Mouse (Mus musculus) adrenal gland, adult (tissue): ENCODE results near the gene Loxl1.
A peak's percentile ranks its signal among the peaks of the same experiment; 100 is the strongest.

Source experiments
- DNase-seq, 2 experiments: peaks; one replicate each; pipeline ENCODE4 v3.0.0; 2022 to 2023; ENCODE audit warnings: low spot score in 1 of 2; ENCODE audit not compliant: inconsistent age in 2 of 2

The Loxl1 gene

DNA sequence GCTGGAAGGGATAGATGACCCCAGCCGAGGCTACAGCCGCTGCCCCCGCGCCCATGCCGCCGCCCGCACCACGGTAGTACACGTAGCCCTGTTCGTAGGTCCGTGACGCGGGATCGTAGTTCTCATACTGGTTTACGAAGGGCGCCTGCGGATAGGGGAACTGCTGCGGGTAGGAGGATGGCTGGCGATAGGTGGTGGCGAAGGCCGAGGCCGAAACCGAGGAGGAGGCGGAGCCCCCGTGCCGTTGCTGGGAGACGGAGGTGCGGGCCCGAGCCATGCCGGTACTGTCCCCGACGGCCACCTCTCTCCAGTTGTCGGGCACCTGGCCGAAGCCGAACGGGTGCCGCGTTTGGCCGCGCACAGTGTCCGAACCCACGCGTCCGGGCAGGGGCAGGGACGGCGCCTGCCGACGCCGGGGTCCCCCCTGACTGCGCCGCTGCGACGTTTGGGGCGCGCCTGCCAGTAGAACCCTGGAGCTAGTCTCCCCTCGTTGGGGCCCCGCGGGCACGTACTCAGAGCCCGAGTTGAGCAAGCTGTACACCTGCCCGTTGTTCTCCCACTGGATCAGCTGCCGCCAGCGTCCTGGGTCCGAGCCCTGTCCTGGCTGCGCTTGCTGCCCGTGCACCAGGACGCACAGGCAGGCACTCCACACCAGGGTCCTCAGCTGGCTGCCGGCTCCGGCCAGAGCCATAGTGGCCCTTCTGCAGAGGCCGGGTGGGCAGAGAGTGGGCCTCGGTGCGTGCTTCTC, 616 bp downstream of the Loxl1 start:
- peak; percentile 56 to 78 for DNase-seq

DNA sequence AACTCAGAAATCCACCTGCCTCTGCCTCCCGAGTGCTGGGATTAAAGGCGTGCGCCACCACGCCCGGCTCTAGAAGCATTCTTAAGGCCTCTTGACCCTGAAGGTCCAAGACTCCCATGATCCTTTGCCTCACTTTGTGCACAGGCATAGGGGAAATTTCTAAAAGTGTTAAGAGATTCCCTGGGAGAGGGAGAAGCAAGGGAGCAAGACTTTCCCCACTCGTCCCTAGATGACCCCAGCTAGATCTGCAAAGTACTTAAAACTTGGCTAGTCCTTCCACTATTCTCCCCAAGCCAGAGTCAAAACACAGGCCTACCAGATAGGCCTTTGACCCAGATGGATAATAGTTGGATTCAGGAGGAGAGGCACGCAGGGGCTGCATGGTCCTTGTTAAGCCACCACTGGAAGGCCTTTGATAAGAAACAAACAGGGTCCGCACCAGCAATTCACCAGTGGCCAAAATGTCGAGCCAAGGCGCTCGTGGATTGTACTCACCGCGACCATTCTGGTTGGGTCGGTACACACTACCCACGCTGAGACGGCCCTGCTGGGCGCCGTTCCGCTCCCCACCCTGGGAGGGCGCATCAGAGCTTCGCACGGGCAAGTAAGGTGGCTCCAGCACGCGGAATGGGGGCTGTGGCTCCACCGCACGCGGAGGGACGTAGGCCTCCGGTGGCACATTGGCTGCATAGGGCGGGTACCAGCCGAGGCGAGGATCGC, 1.6 kb downstream of the Loxl1 start:
- DNase-seq, result peak in 1 of 2 experiments; percentile 54

DNA sequence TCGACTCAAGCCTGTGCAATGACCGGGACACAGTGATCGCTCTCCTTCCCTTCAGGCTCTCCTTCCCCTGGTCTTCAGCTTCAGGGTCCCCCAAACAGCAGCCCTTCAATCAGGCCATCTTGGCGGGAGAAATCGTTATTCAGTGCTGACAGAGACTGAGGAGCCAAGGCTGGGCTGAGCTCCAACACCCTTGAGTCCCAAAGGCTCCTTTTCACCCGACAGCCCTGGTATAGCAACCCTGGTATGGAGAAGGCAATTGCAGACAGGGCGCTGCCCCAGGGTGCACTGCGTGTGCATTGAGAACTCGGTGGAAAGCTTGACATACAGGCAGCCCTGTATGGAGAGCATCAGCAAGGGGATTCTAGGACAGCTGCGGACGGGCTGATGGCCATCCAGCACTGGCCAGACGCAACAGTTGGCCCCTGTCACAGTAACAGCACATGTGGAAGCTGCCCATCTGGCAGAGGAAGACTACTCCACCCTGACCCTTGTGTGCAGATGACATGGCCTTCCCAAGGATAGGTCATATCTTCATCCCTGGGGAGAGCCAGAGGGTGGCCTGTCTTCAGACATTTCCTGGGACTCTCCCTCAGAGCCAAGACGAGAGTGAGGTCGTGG, 2.8 kb downstream of the Loxl1 start:
- peak in 1 of 2 experiments; percentile 52 for DNase-seq

DNA sequence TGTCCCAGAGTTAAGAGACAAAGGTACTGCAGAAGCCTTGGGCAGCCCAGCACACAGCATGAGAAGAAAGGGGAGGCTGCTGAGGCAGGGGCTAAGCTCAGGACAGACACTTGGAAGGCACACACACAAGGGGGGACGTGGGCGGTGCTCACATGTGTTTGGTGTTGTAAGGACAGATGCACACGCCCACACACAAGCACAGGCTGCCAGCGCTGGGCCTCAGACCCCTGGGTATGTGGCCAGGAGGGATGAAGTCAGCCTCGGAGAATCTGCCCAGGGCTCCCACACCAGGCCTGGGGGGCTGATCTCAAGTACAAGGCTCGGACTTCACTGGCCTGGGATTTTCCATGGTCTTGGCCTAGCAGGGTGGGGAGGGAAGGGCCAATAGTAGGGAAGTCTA, 4.6 kb downstream of the Loxl1 start:
- no peak for DNase-seq

GRCm38 (mm10) chr9:58305686-58306085, 7.3 kb downstream of the Loxl1 start:
- DNase-seq, result peak in 1 of 2 experiments; percentile 45

DNA sequence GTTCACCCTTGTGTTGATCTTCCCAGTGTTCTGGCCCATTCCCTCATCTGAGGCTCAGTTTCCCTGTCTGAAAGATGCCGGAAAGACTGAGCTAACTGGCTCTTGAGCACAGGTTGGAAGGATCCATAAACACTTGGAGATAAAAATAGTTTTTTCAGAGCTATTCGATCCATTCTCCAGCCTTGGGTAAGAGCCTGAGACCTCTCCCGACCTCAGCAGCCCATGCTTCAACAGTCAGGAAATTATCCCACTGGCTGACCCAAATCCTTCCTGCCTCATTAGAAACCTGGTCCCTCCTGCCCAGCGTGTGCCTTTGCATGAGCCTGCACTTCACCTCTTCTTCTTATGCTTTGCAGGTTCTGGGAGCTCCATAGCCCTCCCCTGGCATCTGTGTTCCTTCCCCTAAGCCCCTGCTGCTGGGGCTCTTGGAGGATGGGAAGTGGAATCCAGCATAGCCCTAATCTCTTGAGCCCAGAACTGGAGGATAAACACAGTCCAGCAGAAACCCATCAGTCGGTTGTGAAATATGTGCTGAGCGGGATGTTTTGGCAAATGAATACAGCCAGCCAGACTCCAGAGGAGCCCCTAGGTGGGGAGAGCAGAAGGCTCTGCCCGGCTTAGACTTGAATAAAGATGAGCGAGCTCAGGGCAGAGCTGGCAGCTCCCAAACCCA, 9.3 kb downstream of the Loxl1 start:
- DNase-seq, result no peak

DNA sequence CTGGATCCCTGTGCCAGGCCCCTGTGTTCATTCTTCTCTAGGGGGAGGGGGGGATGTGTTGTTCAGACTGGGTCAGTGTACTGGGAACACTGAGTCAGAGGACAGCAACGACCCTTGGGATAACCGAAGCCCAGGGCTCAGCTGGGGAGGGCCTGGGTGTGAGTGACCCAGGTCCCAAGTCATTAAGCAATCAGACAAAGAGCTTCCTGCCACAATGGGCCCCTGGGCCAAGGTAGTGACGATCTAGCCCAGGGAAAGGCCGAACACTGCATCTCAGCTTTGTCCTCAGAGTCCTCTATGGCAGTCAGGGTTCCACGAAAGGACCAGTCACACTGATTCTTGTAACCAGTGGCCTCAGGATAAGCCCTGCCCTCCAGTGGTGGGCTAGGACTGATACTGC, 9.9 kb downstream of the Loxl1 start:
- DNase-seq, result no peak

GRCm38 (mm10) chr9:58299356-58299799, 13.6 kb downstream of the Loxl1 start:
- DNase-seq, result no peak

DNA sequence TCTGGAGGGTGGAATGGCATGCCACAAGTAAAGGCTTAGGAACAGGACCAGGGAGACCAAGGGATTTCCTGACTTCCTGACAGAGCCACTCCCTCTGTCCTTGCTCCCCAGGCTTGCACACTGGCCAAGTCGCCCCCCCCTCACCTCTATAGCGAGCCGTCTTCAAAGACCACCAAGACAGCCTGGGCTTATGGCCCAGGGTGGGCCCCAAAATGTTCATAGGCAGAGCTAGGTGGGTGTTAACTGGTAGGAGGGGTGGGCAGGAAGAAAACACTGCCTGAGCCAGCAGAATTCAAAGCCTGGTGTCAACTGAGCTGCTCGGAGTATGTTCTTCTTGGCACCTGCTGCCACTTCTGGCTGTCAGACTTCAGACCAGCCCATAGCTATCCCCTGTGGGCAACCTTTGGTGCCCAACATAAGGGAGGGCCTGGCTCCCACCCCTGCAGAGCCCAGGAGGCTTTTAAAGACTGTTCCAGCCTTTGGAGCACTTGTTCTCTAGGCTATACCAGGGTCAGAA, 15.0 kb downstream of the Loxl1 start:
- DNase-seq, result no peak

GRCm38 (mm10) chr9:58297065-58297464, 15.9 kb downstream of the Loxl1 start:
- no peak for DNase-seq

DNA sequence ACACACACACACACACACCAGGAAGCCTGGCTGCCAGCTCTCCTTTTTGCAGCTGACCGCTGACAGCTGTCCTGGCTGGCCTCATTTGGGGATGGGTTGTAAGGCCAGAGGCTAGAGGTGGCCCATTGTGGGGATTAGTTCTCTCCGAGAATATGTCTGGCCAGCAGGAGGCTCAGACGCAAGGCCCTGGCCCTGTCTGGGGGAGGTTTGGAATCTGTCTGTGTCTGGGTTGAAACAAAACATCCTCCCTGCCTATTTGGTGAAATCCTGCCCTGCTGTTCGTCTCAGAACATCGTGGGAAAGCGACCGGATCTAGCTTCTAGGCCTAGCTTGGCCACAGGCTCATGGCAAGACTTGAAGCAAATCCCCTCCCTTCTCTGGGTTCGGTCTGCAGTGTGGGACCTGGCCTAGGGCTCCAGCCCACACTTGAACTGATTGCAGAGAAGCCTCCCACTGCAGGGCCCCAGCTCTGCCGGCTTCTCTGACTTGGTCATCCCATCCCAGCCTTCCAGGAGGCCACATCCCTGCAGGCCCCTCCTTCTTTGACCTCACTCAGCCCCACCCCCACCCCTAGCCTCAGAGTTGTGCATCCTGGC, 17.1 kb downstream of the Loxl1 start:
- DNase-seq, result no peak

DNA sequence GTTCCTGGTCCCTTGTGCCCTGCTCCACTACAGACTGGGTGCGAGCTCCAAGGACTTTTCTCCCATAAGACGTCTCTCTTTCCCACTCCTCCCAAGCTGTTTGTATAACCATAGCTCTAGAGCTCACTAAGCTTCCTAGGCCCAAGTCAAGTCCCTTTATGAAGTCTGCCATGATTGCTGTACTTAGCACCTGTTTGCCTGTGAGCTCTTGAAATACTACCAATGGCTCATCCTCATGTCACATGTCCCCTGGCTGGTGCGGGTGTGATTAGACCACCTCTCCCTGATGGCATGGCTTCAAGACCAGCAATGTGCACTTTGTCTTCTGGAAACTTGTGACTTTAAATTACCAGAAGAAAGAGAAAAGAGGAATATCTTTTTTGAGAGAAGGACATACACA, 17.6 kb downstream of the Loxl1 start:
- DNase-seq, result no peak

- DNase-seq, result no peak
Measured at GRCm38 (mm10) chr9:58294527-58294926, 18.5 kb downstream of the Loxl1 start.

DNA sequence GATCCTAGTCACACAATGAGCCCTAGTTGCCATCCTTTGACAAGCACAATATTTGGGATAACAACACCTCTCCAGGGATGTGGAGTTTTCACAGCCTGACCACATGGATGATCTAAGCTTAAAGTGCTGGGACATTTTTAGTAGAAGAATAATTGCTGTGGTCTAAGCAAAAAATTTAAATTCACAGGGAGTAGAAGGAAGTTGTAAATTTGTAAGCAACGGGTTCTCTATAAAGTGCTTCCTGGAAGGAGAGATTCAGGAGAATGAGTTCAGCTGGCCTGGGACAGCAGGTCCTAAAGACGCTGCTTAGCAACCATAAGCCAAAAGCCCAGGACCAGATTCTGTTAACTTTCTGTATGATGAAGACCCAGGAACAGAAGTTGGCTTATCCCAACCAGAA, 23.1 kb downstream of the Loxl1 start:
- DNase-seq, result no peak

DNA sequence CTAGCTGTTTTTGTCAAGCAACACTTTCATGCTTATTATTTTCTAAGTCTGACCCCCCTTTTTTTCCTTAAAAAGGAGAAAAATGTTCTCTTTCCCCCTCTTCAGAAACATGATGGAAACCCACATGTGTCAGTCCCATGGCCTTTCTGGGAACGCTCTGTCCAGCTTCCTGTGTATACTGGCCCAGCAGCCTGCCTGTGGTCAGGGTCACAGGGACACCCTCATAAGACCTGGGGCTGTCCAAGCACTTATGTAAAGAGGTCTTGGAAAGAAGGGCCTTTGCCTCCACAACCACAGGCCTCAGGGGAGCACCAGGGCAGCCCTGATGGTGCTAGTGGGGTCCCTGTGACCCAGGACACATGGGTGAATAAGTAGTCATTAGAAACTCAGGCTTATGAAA, 23.9 kb downstream of the Loxl1 start:
- peak in 1 of 2 experiments; percentile 29 for DNase-seq

DNA sequence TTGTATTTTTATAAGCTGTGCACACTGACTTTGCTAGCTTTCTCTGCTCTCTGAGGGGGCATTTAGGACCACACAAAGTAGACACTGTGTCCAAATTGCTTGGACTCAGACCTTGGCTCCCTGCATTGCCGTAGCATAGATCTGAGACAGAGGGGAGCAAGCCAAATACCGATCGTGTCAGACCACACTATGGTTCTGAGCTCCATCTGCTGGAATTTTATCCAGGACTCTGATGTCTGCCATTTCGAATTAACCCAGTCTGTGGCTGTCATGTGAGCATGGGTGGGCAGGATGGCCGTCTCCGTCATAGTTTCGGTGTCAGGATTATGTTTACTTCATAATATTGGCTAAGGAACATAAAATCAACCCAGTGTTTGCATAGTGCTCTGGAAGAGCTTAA, 29.6 kb downstream of the Loxl1 start:
- no peak for DNase-seq

GRCm38 (mm10) chr9:58281597-58281996, 31.4 kb downstream of the Loxl1 start:
- DNase-seq, result peak; percentile 30 to 75

DNA sequence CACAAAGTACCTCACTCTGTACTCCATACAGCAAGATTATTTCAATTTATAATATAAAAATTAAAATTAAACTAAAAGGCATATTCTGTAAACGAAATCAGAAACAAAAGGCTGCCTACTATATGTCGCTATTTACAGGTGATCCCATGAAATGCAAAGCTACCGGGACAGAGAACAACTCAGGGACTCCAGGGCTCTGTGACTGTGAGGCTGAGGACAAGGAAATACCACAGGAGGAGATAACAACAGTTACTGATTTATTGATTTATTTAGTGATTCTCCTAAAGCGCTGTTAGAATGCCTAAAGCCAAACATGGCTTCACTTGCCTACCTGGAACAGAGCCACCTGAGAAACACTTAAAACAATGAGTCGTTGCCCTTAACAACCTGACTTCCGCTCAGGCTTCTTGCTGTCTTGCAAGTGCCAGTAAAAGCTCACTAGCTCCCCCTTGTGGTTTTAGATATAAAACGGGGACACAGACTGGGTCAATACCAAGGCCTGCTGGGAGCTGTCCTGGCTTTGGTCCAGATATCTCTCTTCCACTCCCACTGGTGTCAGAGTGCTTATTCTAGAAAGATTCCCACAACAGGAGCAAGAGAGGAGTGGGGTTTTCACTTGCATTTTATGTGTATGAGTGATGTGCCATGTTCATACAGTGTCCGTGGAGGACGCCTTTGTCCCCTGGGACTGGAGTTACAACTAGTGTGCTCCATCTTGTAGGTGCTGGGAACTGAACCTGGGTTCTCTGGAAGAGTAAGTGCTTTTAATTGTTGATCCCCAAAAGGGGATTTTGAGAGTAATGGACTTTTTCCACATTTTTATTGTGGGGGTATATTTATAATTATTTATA, 32.5 kb downstream of the Loxl1 start:
- peak; percentile 67 to 93 for DNase-seq

- DNase-seq, result no peak
Measured at GRCm38 (mm10) chr9:58279780-58280179, 33.2 kb downstream of the Loxl1 start.
